ENCODE assay signal across 27 mouse cellular contexts in the genomic region with DNA sequence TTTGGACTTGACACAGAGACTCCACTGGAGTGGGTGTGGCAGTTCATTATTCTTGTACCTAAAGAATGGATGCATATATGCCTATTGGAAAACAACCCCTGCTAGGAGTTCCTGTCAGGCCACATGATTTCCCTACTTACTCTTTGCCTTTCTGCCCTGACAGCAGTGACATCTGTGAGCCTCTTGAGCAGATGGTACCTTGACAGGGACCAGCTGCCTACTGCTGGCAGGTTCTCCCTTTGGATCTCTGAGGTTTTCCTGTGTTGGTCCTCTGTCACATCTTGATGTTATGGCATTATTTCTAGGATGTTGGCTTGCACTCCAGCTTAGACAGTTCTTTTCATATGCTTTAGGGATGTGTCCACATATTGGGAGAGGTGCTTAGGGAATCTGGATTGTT. TPM values are rescaled to one million over a fixed set of nuclear protein-coding genes. Genes with fewer than 3 reads are reported as not detected.
DNase-seq lines count a peak whose midpoint lies in the region; ATAC-seq and TF ChIP-seq lines count a peak whose summit lies in the region.
"Had no signal": no experiment of that assay in that cellular context is flagged by ENCODE, and none has a peak within 500 bp of the region (broad histone marks: within the 10 kb centered on the region; RNA-seq: fewer than 3 reads in every experiment).

No protein-coding gene starts in this region.

- DNase-seq in forebrain, postnatal 0 days = peak; percentile 32
- peak; percentile 34 for DNase-seq in midbrain, postnatal 0 days (ENCODE audit: low spot score)
- DNase-seq in midbrain, embryonic 10.5 days (ENCODE audit: low spot score) = no peak
- peak; percentile 22 for DNase-seq in cerebellum, adult 9-11 months
- no peak for DNase-seq in frontal cortex, postnatal 36 days (ENCODE audit: low spot score in 2 of 2)
- no peak for DNase-seq in left cerebral cortex, adult 2 months (ENCODE audit: extremely low spot score in 1 of 2, low spot score in 2 of 2)
- DNase-seq: adrenal gland, postnatal 14 days; heart, adult 2 months; heart, postnatal 4 days; kidney, adult 8-10 months; kidney, postnatal 4 days; liver, postnatal 0 days; lung, postnatal 36 days; thymus, postnatal 14 days had no signal

- TF ChIP-seq CTCF in forebrain, postnatal 0 days (IDR thresholded peaks at IDR 0.05; ENCODE audit: low read depth) = no peak
- TF ChIP-seq CTCF in midbrain, postnatal 0 days (IDR thresholded peaks at IDR 0.05) = no peak
- no peak for TF ChIP-seq CTCF in left cerebral cortex, adult 2 months (IDR thresholded peaks at IDR 0.05)

- H3K27ac ChIP-seq in forebrain, postnatal 0 days (ENCODE audit: low read depth, low read length) = no peak overlapping the region
- H3K27ac ChIP-seq in forebrain, embryonic 12.5 days = no peak overlapping the region
- H3K27ac ChIP-seq in midbrain, postnatal 0 days (ENCODE audit: low read depth, low read length) = no peak overlapping the region
- no peak overlapping the region for H3K27ac ChIP-seq in midbrain, embryonic 10.5 days (replicated peaks)
- no peak overlapping the region for H3K27ac ChIP-seq in left cerebral cortex, adult 2 months
- no peak overlapping the region for H3K27ac ChIP-seq in intestine, embryonic 15.5 days
- H3K27ac ChIP-seq: embryonic facial prominence, embryonic 10.5 days; embryonic facial prominence, embryonic 15.5 days; forebrain, embryonic 15.5 days; heart, adult 2 months; hindbrain, embryonic 15.5 days; kidney, postnatal 0 days; liver, embryonic 12.5 days; midbrain, embryonic 12.5 days; stomach, embryonic 15.5 days had no signal

- no peak overlapping the region for H3K9ac ChIP-seq in forebrain, postnatal 0 days
- no peak overlapping the region for H3K9ac ChIP-seq in forebrain, embryonic 12.5 days
- H3K9ac ChIP-seq in midbrain, postnatal 0 days (replicated peaks; ENCODE audit: low read length, poor library complexity, severe bottlenecking) = no peak overlapping the region
- H3K9ac ChIP-seq in intestine, embryonic 15.5 days = no peak overlapping the region
- H3K9ac ChIP-seq: embryonic facial prominence, embryonic 15.5 days; forebrain, embryonic 15.5 days; heart, embryonic 12.5 days; hindbrain, embryonic 15.5 days; liver, embryonic 12.5 days; liver, postnatal 0 days; midbrain, embryonic 12.5 days; stomach, embryonic 15.5 days had no signal

- H3K9me3 ChIP-seq in forebrain, postnatal 0 days (ENCODE audit: low read length) = no peaks in the 10 kb centered on the region
- no peaks in the 10 kb centered on the region for H3K9me3 ChIP-seq in forebrain, embryonic 12.5 days
- no peaks in the 10 kb centered on the region for H3K9me3 ChIP-seq in midbrain, postnatal 0 days (ENCODE audit: low read length)
- H3K9me3 ChIP-seq in midbrain, embryonic 10.5 days (replicated peaks) = no peaks in the 10 kb centered on the region
- H3K9me3 ChIP-seq in intestine, embryonic 15.5 days = no peaks in the 10 kb centered on the region
- H3K9me3 ChIP-seq: embryonic facial prominence, embryonic 10.5 days; embryonic facial prominence, embryonic 15.5 days; forebrain, embryonic 15.5 days; heart, embryonic 12.5 days; hindbrain, embryonic 15.5 days; liver, embryonic 12.5 days; midbrain, embryonic 12.5 days; stomach, embryonic 15.5 days had no signal

- H3K4me2 ChIP-seq in forebrain, postnatal 0 days (ENCODE audit: low read depth) = no peak overlapping the region
- no peak overlapping the region for H3K4me2 ChIP-seq in forebrain, embryonic 12.5 days
- no peak overlapping the region for H3K4me2 ChIP-seq in midbrain, postnatal 0 days (ENCODE audit: low read depth, low read length, poor library complexity, severe bottlenecking)
- no peak overlapping the region for H3K4me2 ChIP-seq in intestine, embryonic 15.5 days (replicated peaks)
- H3K4me2 ChIP-seq: embryonic facial prominence, embryonic 15.5 days; forebrain, embryonic 15.5 days; heart, embryonic 12.5 days; hindbrain, embryonic 15.5 days; liver, embryonic 12.5 days; midbrain, embryonic 12.5 days; stomach, embryonic 15.5 days had no signal

- peak; percentile 48; the same call in 1 of the 2 replicates for ATAC-seq in forebrain, postnatal 0 days
- no peak for ATAC-seq in forebrain, embryonic 12.5 days (ENCODE audit: low FRiP score)
- ATAC-seq in midbrain, postnatal 0 days (ENCODE audit: low FRiP score) = no peak
- ATAC-seq in intestine, embryonic 15.5 days = no peak
- ATAC-seq: forebrain, embryonic 15.5 days; intestine, embryonic 16.5 days; liver, embryonic 12.5 days; liver, postnatal 0 days; Patski had no signal

- H3K4me3 ChIP-seq in forebrain, postnatal 0 days (ENCODE audit: low read depth, low read length) = no peak overlapping the region
- H3K4me3 ChIP-seq in forebrain, embryonic 12.5 days (replicated peaks) = no peak overlapping the region
- H3K4me3 ChIP-seq in midbrain, postnatal 0 days (ENCODE audit: low read depth, low read length) = no peak overlapping the region
- H3K4me3 ChIP-seq in midbrain, embryonic 10.5 days = no peak overlapping the region
- H3K4me3 ChIP-seq in left cerebral cortex, adult 2 months = no peak overlapping the region
- H3K4me3 ChIP-seq in intestine, embryonic 15.5 days (replicated peaks) = no peak overlapping the region
- H3K4me3 ChIP-seq: embryonic facial prominence, embryonic 10.5 days; embryonic facial prominence, embryonic 15.5 days; forebrain, embryonic 15.5 days; heart, adult 2 months; heart, embryonic 12.5 days; hindbrain, embryonic 15.5 days; liver, embryonic 12.5 days; midbrain, embryonic 12.5 days; stomach, embryonic 15.5 days had no signal

- no peaks in the 10 kb centered on the region for H3K4me1 ChIP-seq in forebrain, postnatal 0 days (ENCODE audit: insufficient read depth)
- H3K4me1 ChIP-seq in forebrain, embryonic 12.5 days = no peaks in the 10 kb centered on the region
- H3K4me1 ChIP-seq in midbrain, postnatal 0 days (ENCODE audit: insufficient read depth, low read length) = no peaks in the 10 kb centered on the region
- no peaks in the 10 kb centered on the region for H3K4me1 ChIP-seq in midbrain, embryonic 10.5 days
- no peaks in the 10 kb centered on the region for H3K4me1 ChIP-seq in intestine, embryonic 15.5 days (replicated peaks)
- H3K4me1 ChIP-seq: embryonic facial prominence, embryonic 10.5 days; embryonic facial prominence, embryonic 15.5 days; forebrain, embryonic 15.5 days; hindbrain, embryonic 15.5 days; midbrain, embryonic 12.5 days; stomach, embryonic 15.5 days had no signal

- no peaks in the 10 kb centered on the region for H3K27me3 ChIP-seq in forebrain, postnatal 0 days (ENCODE audit: insufficient read depth, low read length)
- H3K27me3 ChIP-seq in forebrain, embryonic 12.5 days = no peaks in the 10 kb centered on the region
- no peaks in the 10 kb centered on the region for H3K27me3 ChIP-seq in midbrain, postnatal 0 days (ENCODE audit: insufficient read depth, low read length)
- no peaks in the 10 kb centered on the region for H3K27me3 ChIP-seq in midbrain, embryonic 10.5 days (ENCODE audit: low read depth, poor library complexity, severe bottlenecking)
- no peaks in the 10 kb centered on the region for H3K27me3 ChIP-seq in intestine, embryonic 15.5 days (replicated peaks)
- H3K27me3 ChIP-seq: embryonic facial prominence, embryonic 15.5 days; forebrain, embryonic 15.5 days; heart, embryonic 12.5 days; hindbrain, embryonic 15.5 days; liver, embryonic 12.5 days; midbrain, embryonic 12.5 days; Patski; stomach, embryonic 15.5 days had no signal

- no peaks in the 10 kb centered on the region for H3K36me3 ChIP-seq in forebrain, postnatal 0 days (ENCODE audit: insufficient read depth)
- H3K36me3 ChIP-seq in forebrain, embryonic 12.5 days (replicated peaks) = no peaks in the 10 kb centered on the region
- H3K36me3 ChIP-seq in midbrain, postnatal 0 days (ENCODE audit: insufficient read depth, low read length) = no peaks in the 10 kb centered on the region
- H3K36me3 ChIP-seq in midbrain, embryonic 10.5 days = no peaks in the 10 kb centered on the region
- no peaks in the 10 kb centered on the region for H3K36me3 ChIP-seq in intestine, embryonic 15.5 days
- H3K36me3 ChIP-seq: embryonic facial prominence, embryonic 10.5 days; embryonic facial prominence, embryonic 15.5 days; forebrain, embryonic 15.5 days; heart, embryonic 12.5 days; hindbrain, embryonic 15.5 days; liver, embryonic 12.5 days; midbrain, embryonic 12.5 days; stomach, embryonic 15.5 days had no signal

- intact Hi-C loops in left cerebral cortex, adult 2 months (cut with DNase I) = no loop called here

RNA-seq across cellular contexts. Expression of a gene that starts 32.4 kb away (rescaled TPM):
- 26.9 and 33.6 TPM in 2 replicates for total RNA-seq in forebrain, postnatal 0 days (2014; rRNA removed)
- 2.0 and 4.1 TPM in 2 replicates for polyA plus RNA-seq in forebrain, postnatal 0 days (2015; fragmentation: Nextera tagmentation; extraction: Ambion mirVana)
- polyA plus RNA-seq in forebrain, embryonic 12.5 days (2016; fragmentation: Nextera tagmentation; extraction: Ambion mirVana) = 19.8 and 22.0 TPM in 2 replicates
- 39.9 and 43.6 TPM in 2 replicates for total RNA-seq in midbrain, postnatal 0 days (2014; rRNA removed)
- polyA plus RNA-seq in midbrain, postnatal 0 days (2015; fragmentation: Nextera tagmentation; extraction: Ambion mirVana) = 6.0 and 7.4 TPM in 2 replicates
- 13.2 and 17.1 TPM in 2 replicates for polyA plus RNA-seq in midbrain, embryonic 10.5 days (2016; fragmentation: Nextera tagmentation; extraction: Ambion mirVana)
- 10 to 100 TPM; 90.1 to 92.4 TPM for total RNA-seq in left cerebral cortex, adult 2 months (2021)
- polyA plus RNA-seq in intestine, embryonic 15.5 days (2015; fragmentation: Nextera tagmentation; extraction: Ambion mirVana) = 8.7 and 10.8 TPM in 2 replicates

Comparison
In these comparisons a context has a peak if more than half of its experiments do, and no peak if none do; other contexts are left out.
1. DNase-seq: peak in forebrain, postnatal 0 days (single experiment), midbrain, postnatal 0 days (single experiment) and cerebellum, adult 9-11 months (single experiment); none in midbrain, embryonic 10.5 days (single experiment), frontal cortex, postnatal 36 days (0 of 2) and left cerebral cortex, adult 2 months (0 of 2).